Mouse (Mus musculus): ENCODE measurements around the gene Gm3238.

DNA sequence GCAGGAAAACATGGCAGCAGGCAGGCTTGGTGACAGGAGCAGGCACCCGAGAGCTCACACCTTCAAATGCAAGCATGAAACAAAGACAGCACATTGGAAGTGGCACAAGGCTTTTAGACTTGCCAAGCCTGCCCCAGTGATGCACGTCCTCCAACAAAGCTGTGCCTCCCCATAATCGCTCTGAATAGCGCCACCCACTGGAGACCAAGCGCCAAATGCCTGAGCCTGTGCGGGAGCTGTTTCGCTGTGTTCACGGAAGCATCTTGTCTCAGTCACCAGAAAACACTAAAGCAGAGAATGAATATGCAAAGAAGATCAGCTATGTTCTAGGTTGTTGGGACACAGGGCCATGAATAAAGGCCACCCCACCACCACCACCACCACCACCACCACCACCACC is 46.3 kb downstream of the Gm3238 start:
- TF ChIP-seq POLR2A (IDR thresholded peaks at IDR 0.05; ENCODE audit: control insufficient read depth, extremely low read depth, insufficient read depth, low read length, poor library complexity): no peak
- TF ChIP-seq CTCF (IDR thresholded peaks at IDR 0.05; ENCODE audit: borderline replicate concordance, control insufficient read depth, extremely low read depth, insufficient read depth, low read length, poor library complexity): no peak

All from thymus, adult 2 months (tissue).